Mouse (Mus musculus) cerebellum, adult 11-12 months (tissue): ENCODE results near the gene Lnpep.

Source experiments
- DNase-seq: peaks from one replicate; pipeline ENCODE4 v3.0.0; 2022

Lnpep gene

DNA sequence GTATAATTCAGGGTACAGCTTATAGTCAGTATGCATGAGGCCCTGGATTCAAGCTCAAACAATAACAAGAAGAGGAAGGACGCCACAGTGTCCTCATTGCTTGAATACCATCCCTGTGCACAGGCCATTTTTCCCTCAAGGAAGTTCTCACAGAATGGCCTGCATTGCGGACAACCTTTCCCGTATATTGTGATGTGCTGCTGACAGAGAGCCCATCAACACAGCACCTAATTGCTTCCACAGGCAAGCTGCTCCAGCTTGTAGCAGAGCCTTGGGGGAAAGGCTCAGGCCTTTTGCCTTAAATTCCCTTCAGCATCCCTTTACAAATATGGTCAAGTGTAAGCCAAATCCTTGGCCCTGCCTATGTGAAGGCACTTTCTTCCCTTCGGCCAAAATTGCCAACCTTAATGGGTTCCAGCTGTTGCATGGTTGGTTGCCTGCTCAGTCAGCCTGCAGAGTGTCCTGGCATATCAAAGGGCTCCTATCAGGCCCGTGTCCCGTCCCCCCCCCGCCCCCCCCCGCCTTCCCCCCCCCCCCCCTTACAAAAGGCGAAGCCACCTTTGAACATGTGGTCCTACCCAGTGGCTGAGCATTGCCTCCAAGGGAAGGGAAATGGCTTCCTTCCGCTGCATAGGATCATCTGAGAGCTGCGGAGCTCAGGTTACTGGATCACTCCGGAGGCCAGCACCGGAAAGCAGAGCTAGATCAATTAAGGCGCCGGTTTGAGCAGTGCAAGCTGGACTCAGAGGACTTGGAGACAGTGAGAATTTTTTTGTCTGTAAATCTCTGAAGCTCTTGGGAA lies 133.8 kb downstream of the Lnpep start:
- no peak for DNase-seq

DNA sequence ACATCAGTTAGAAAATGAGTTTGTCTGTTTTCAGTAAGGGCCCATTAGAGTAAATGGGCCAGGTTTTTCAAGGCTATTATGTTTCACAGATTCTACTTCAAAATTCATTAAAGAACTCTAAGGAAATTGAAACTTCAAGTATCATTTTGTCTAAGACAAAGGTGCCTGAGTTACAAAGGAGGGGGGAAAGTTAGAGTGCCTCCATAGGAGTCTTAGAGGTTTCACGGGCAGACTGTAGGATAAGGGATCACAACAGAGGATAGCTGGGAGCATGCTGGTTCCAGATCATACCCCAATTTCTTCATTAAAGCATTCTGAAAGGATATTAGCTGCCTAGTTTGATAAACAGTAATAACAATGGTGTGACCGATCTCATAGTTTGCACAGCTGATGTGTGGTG lies 139.1 kb downstream of the Lnpep start:
- DNase-seq, result no peak
